Mouse (Mus musculus) 3T3-L1 (cell line): ENCODE measurements at regions not wholly inside any gene's neighbourhood (a gene's known extent, or its start where the extent isn't known, plus 50 kb on each side); places are given as distances from the start of the nearest gene placed in this dataset.

Experiments used
- DNase-seq: peaks from one replicate; pipeline ENCODE4 v3.0.0-alpha.2; 2015; ENCODE audit warnings: low read depth, low spot score

DNA sequence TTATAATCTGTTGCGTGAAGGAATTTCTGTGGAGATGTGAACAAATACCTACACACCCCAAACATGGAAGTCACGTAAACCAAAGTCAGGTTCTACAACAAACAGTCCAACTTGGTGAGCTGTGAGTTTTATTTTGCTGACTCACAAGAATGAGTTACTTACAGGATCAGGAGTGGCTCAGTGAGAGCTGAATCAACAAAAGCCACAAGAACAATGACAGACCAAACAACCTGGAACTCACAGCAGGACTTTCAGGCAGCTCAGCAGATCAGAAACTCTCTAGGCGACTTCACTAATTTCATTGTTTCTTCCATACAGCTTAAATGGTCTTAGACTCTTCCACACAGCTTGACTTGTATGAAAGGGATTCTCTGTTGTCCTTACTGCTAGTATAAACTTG lies 254.4 kb upstream of the Lrrc4c start:
- peak; percentile 17 for DNase-seq

DNA sequence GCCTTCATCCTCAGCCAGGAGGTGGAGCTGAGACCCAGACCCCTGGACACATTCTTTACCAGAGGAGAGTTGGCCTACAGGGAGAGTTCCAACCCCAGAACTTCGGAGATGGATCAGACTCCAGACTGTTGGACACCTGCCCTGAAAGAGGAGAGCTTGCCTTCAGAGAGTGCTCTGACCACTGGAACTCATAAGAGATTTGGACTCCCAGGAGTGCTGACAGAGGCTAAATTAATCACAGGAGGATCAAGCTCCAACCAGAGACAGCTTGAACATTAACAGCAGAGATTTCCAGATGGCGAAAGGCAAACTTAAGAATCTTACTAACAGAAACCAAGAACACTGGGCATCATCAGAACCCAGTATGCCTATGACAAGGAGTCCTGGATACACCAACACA lies 209.5 kb upstream of the Lrrc4c start:
- peak; percentile 64 for DNase-seq

DNA sequence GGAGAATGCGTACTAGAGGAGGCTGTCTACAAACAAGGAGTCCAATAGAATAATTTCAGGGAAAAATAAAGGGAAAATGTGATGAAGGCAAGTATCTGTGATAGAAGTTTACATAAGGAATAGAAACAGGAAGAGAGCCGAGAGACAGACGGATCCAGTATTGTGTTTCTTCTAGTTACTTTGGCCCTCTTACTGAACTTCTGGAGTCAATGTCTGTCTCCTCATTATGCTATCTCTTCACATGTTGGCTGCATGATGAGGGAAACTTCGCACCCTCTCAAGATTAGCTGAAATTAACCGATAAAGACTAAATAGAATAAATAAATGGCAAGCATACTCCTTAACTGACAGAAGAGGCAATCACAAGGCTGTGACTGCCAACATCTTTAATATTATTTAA lies 197.9 kb upstream of the Lrrc4c start:
- no peak for DNase-seq

DNA sequence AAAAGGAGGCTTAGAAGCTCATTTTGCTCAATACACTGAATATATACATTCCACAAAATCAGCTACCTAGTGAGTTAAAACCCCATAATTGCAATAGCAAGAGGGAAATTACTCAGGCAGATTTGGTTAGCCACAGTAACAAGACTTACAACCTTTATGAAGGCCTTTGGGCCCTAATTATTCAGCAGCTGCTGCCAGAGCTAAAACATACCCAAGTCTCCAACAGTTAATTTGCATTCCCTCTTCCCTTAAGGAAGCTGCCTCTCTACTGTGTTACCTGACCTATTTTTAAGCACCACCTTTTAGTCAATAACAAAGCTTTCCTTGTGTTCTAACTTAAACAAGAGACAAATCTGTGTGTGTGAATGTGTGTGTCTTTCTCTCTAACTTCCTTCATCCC lies 179.4 kb upstream of the Lrrc4c start:
- no peak for DNase-seq

DNA sequence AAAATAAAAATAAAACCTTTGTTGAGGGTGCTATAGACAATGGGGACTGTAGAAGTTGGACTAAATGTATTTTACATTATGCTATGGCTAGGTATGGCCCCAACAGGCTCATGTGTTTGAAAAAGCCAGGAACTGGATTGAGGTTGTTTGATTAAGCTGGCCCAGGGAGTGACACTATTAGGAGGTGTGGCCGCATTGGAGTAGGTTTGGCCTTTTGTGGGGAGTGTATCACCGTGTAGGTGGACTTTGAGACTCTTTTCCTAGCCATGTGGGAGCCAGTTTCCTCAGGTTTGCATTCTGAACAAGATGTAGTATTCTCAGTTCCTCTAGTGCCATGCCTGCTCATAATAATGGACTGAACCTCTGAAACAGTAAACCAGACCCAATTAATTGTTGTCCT lies 162.7 kb upstream of the Lrrc4c start:
- no peak for DNase-seq

DNA sequence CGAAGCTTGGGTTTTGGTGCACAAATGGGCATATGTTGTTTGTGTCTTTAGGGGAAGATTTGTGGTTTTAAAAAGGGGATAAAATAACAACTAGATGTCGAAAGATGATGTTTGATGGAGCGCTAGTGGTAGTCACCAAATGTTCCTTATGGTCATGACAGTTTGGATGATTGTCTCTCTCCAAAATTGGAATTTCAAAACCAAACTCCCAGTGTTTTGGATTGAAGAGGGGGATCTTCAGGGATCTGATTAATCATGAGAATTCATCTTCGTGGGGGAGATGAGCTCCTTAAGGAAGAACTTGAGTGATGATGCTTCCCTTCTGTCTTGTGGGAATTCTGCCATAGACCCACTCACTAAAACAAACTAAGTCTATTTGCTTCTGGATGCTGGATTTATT lies 151.3 kb upstream of the Lrrc4c start:
- DNase-seq, result no peak
